Mouse (Mus musculus) layer of hippocampus, adult 8-10 months (tissue): ENCODE measurements around the gene Nell2. TPM values are rescaled to one million over a fixed set of nuclear protein-coding genes. Genes with fewer than 3 reads are reported as not detected.

ENCODE experiments used
- DNase-seq, 2 experiments: peaks; one replicate each; pipeline ENCODE4 v3.0.0; 2022; ENCODE audit warnings: low spot score in 2 of 2
- total RNA-seq, 4 experiments: library from RNA; stranded (reverse); gene quantifications; 2 replicates each; pipeline ENCODE4 v1.2.4; 2022

Nell2 gene
- total RNA-seq, 4 experiments from 2014 or later, result 657 to 707 (median 664) TPM

GRCm38 (mm10) chr15:95473976-95474375 lies 54.4 kb downstream of the Nell2 start:
- no peak for DNase-seq

GRCm38 (mm10) chr15:95467195-95467594 lies 61.2 kb downstream of the Nell2 start:
- no peak for DNase-seq

DNA sequence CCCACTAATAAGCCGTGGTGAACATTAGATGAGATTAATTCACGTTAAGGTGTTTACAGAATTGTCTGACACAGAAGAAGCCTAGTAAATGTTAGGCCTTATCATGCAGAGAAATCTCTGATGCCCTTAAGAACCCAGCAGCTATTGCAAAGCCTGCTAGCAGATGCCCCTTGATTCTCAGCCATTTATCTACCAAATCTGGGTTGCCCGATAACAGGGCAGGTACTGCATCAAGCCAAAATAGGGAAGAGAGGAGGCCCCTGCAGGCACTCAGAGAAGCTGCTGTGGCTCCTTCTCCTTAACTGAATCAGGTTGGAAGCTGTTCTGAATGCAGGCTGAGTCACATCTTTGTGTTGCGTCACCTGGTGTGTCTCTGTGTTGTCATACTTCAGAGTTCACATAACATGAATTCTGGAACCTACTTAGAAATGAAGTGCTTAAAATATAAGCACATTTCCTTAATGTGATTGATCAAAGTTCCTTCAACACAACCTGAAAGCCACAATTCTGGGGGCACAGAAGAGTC lies 68.3 kb downstream of the Nell2 start:
- DNase-seq, result no peak

DNA sequence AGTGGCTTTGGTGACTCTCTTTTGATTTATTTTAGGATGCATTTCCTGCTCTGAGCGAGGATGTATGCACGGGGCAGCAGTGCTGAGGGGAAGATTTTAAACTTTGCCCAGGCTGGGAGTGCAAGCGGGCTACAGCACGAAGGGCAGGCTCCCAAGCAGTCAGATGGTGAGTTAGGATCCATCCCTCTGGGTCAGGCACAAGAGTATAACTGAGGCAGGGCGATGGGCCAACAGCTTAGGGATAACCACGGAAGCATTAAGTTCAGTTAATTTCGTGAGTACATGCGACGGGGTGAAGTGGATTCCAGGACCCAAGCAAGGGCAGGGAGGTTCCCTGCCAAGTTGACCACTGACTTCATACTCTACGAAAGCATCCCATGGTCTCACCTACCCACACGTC lies 83.8 kb downstream of the Nell2 start:
- no peak for DNase-seq

- DNase-seq, result no peak
Measured at GRCm38 (mm10) chr15:95437740-95438139, 90.6 kb downstream of the Nell2 start.

DNA sequence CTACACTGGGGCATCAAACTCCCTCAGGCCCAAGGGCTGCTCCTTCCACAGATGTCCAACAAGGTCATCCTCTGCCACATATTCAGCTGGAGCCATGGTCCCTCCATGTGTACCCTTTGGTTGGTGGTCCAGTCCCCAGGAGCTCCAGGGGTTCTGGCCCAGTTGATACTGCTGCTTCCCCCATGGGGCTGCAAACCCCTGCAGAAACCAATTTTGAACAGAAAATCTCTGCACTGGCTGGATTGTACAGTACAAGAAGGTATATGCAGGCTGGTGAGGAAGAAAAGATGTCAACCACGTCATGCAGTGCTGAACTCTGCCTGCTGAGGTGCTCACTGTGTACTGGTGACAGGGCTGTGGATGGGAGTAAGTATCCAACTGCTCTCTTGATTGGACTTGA lies 92.1 kb downstream of the Nell2 start:
- no peak for DNase-seq

GRCm38 (mm10) chr15:95431156-95431799 lies 97.1 kb downstream of the Nell2 start:
- DNase-seq, result no peak

DNA sequence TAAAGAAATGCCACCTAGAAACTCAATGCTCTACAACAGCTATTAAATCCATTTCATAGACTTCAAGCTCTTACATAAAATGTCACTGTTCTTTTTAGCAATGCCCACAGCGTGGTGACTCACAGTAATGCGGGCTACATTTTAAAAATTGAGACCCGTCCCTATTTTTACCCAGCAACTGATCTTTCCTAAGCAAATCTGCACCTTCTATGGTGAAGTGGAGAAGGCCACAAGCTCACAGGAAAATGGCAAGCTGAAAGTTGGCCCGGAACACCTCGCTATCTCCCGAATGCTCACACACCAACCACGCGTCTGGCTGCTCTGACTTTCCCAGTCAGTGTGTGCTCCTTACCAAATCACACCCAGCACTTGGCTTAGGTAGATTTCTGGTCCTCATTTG lies 98.4 kb downstream of the Nell2 start:
- no peak for DNase-seq

- DNase-seq, result no peak
Measured at GRCm38 (mm10) chr15:95428003-95428663, 100.2 kb downstream of the Nell2 start.

- no peak for DNase-seq
Measured at GRCm38 (mm10) chr15:95425085-95425484, 103.3 kb downstream of the Nell2 start.

GRCm38 (mm10) chr15:95422226-95422950 lies 106.0 kb downstream of the Nell2 start:
- no peak for DNase-seq

- DNase-seq, result no peak
Measured at GRCm38 (mm10) chr15:95418641-95419040, 109.7 kb downstream of the Nell2 start.

DNA sequence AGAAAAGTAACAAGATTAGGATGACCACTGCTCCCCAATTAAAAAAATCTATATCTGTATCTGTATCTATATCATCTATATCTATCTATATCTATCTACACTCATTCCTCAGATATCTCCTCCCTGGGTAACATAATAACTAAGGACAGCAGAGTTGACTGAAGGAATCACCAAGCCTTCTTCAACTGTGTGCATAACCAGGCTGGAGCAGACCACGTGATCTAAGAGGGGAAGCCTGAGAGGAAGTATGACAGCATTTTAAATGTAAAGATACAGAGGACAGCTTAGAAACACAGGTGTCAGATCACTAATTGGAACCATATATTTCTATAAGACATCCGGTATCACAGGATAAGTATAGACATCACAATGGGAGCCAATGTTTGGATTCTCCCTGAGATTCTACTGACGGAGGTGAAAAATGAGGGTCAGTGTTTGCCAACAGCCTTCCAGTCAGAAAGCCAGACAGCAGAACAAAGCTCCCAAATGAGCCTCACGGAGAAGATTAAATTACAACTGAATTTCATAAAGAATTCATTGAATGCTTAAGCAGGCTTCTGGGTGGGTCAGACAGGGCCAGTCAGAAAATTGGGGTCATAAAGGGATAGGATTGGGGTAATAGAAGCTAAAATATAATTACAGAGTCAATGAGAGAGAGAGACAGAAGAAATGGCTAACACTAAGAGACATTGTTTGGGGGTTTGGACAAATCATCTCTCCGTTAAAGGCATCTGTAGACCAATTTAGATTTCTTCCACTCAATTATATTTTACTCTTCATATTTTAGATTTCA lies 116.2 kb downstream of the Nell2 start:
- DNase-seq, result no peak

DNA sequence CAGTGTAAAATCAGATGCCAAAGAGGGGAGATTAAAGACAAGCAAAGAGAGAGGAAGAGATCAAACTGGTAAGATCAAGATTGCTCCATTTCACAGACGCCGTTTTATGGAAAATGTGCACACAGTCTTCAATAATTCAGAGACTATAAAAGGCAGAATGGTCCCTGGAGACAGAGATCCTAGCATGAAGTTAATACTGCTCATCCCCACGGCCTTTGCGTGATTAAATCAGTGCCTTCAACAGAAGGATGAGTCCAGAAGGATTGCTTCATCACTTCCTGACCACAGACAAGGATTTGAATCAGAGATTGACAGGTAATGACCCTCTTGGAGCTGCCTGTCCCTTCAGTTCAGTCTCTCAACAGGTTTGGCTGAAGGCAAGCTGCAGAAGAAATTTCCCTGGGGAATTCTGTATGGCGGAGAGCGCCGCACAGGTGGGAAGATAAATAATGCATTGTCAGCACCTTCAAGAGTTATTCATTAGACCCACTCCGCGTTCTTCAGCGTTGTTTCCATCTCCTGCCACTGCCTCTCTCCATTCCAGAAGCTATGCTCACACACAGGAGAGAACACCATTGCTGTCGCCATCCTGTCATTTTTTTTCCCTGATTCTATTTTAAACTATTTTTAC lies 118.0 kb downstream of the Nell2 start:
- DNase-seq, result no peak

- DNase-seq, result no peak
Measured at GRCm38 (mm10) chr15:95390347-95390746, 138.0 kb downstream of the Nell2 start.

DNA sequence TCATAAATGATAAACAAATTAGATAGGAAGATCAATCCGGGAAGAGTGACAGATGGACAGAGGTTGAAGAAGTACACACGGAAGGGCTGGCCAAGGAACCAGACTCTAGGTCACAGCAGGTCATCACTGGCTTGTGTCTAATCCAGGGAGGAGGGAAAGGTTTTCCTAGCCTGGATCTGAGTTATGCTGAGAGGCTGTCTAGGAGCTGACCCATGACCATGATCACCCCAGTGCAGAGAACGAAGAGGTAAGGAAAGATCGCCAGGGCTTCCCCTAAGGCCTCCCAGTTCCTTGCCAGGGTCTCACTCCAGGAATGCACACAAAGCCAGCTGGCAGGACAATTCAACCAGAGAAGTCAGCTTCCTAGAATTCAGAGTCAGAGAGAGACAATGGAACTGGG lies 139.4 kb downstream of the Nell2 start:
- DNase-seq, result no peak

- no peak for DNase-seq
Measured at GRCm38 (mm10) chr15:95380859-95381258, 147.5 kb downstream of the Nell2 start.

DNA sequence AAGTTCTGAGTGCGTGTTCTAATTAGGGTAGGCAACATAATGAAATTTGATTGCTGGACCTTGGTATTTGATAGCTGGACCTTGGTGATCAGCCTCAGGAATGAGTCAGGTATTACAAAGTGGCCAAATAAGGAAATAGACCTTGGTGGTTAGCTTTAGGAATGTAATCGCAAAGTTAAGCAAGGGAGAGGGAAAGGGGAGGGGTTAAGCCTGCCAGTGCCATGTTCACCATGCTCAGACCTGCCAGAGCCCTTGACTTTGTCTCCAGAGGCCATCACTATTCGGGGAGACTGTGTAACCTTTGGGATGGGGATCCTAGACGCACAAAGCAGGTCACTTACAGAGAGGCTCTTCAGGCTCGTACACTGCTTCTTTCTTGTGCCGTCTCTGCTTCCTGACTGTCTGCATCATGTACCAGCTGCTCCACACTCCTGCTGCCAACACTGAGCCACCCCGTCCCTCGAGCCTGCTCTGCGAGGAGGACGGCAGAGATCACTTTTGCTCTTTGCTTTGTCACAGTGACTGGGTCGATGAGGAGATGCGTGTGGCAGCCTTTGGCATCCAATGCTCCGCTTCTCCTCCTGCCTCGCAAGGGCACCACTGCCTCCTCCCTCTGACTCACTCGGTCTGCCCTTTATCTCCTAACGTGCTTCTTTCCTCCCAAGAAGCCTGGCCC lies 157.5 kb downstream of the Nell2 start:
- DNase-seq, result peak; percentile 36 to 55

- DNase-seq, result no peak
Measured at GRCm38 (mm10) chr15:95368185-95368584, 160.2 kb downstream of the Nell2 start.

GRCm38 (mm10) chr15:95366506-95366905 lies 161.9 kb downstream of the Nell2 start:
- DNase-seq, result no peak
